Mouse (Mus musculus) lung, postnatal 0 days (tissue): ENCODE results near the gene Actr1a.

Source experiments
- CTCF ChIP-seq: IDR thresholded peaks from 2 replicates; pipeline ENCODE4 v1.5.1; 2016; ENCODE audit warnings: antibody characterized with exemption, mild to moderate bottlenecking
- EP300 ChIP-seq: IDR thresholded peaks from 2 replicates; pipeline ENCODE4 v1.6.1; 2016; ENCODE audit warnings: antibody characterized with exemption, mild to moderate bottlenecking, control low read depth

- TF ChIP-seq CTCF (no peak), EP300 (no peak)
Observed at GRCm38 (mm10) chr19:46422384-46423338, 27.1 kb upstream of the Actr1a start.
